Comparison of ENCODE assay signal across 20 mouse cellular contexts in the genomic region with DNA sequence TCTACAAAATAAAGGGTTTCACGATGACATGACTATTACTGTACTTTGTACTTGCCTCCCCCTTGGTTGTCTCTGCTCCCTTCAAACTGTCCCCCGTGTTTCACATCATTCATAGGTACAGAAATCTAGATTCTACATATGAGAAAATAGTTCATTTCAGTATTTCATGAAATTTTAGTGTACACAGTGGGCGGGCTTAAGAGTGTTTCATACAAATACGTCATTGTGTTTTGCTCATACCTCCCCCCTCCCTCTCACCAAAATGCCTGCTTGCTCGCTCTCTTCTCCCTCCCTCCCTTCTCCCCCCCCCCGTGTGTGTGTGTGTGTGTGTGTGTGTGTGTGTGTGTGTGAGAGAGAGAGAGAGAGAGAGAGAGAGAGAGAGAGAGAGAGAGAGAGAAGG. TPM values are rescaled to one million over a fixed set of nuclear protein-coding genes. Genes with fewer than 3 reads are reported as not detected.
A peak's percentile ranks its signal among the peaks of the same experiment; 100 is the strongest.
DNase-seq lines count a peak whose midpoint lies in the region; ATAC-seq lines count a peak whose summit lies in the region.
"Had no signal": no experiment of that assay in that cellular context is flagged by ENCODE, and none has a peak within 500 bp of the region (broad histone marks: within the 10 kb centered on the region; RNA-seq: fewer than 3 reads in every experiment).

No protein-coding gene starts in this region.

- no peak overlapping the region for H3K9ac ChIP-seq in heart, embryonic 15.5 days
- no peak overlapping the region for H3K9ac ChIP-seq in midbrain, embryonic 14.5 days (replicated peaks; ENCODE audit: low read length)
- no peak overlapping the region for H3K9ac ChIP-seq in midbrain, embryonic 11.5 days (ENCODE audit: low read length)
- H3K9ac ChIP-seq in midbrain, embryonic 15.5 days, result no peak overlapping the region
- H3K9ac ChIP-seq: liver, embryonic 12.5 days had no signal

- H3K27me3 ChIP-seq in heart, embryonic 15.5 days, result peaks cover 61% of the 10 kb centered on the region
- H3K27me3 ChIP-seq in midbrain, embryonic 14.5 days (ENCODE audit: control insufficient read depth, insufficient read depth, low read length), result peaks cover 50% of the 10 kb centered on the region
- H3K27me3 ChIP-seq in midbrain, embryonic 11.5 days (ENCODE audit: control insufficient read depth, insufficient read depth, low read length), result peaks cover 42% of the 10 kb centered on the region
- H3K27me3 ChIP-seq in midbrain, embryonic 15.5 days (replicated peaks), result peaks cover 44% of the 10 kb centered on the region

- DNase-seq in heart, postnatal 36 days, result no peak
- peak; percentile 16 for DNase-seq in midbrain, embryonic 14.5 days
- DNase-seq in midbrain, embryonic 11.5 days (ENCODE audit: low spot score, missing footprints), result no peak
- no peak for DNase-seq in T-cell, adult 2 months (ENCODE audit: low spot score)
- no peak for DNase-seq in gastrocnemius, adult 8-10 months (ENCODE audit: low spot score in 2 of 2)
- DNase-seq: cerebellum, adult 9-11 months; gastrocnemius, adult 2 months; heart, adult 2 months; kidney, postnatal 25 days; layer of hippocampus, postnatal 36 days; thymus, adult 2 months had no signal

- no peak for ATAC-seq in heart, embryonic 15.5 days (replicated peaks; ENCODE audit: insufficient number of reproducible peaks, insufficient read depth, low FRiP score, low read depth)
- ATAC-seq in midbrain, embryonic 14.5 days (ENCODE audit: low FRiP score, low TSS enrichment), result no peak
- ATAC-seq in midbrain, embryonic 11.5 days (ENCODE audit: low FRiP score), result no peak
- no peak for ATAC-seq in midbrain, embryonic 15.5 days (replicated peaks)
- ATAC-seq: CD4-positive, CD25-positive, alpha-beta regulatory T cell, adult 4 months; intestine, embryonic 16.5 days; liver, embryonic 12.5 days had no signal

- peak overlapping the region; percentile 52; the same call in 1 of the 2 replicates for H3K4me3 ChIP-seq in heart, embryonic 15.5 days
- peak overlapping the region; percentile 54; the same call in 1 of the 2 replicates for H3K4me3 ChIP-seq in midbrain, embryonic 14.5 days (replicated peaks; ENCODE audit: low read depth, low read length)
- H3K4me3 ChIP-seq in midbrain, embryonic 11.5 days (ENCODE audit: low read depth, low read length), result no peak overlapping the region
- peak overlapping the region; percentile 60; the same call in 1 of the 2 replicates for H3K4me3 ChIP-seq in midbrain, embryonic 15.5 days
- H3K4me3 ChIP-seq: megakaryocyte, embryonic 14.5 days had no signal

- no peak overlapping the region for H3K4me2 ChIP-seq in heart, embryonic 15.5 days
- H3K4me2 ChIP-seq in midbrain, embryonic 14.5 days (ENCODE audit: low read length), result peak overlapping the region; percentile 95
- no peak overlapping the region for H3K4me2 ChIP-seq in midbrain, embryonic 11.5 days
- H3K4me2 ChIP-seq in midbrain, embryonic 15.5 days, result peak overlapping the region; percentile 90

- 14% methylated on average over 5 of the region's 6 CpGs for WGBS in heart, embryonic 15.5 days
- WGBS in midbrain, embryonic 14.5 days, result 14% methylated on average over 5 of the region's 6 CpGs
- 20% methylated on average over 5 of the region's 6 CpGs for WGBS in midbrain, embryonic 11.5 days
- WGBS in midbrain, embryonic 15.5 days, result 13% methylated on average over 5 of the region's 6 CpGs

- 0 out of 2 replicates have a peak, but pooled peaks cover 2% of the 10 kb centered on the region for H3K9me3 ChIP-seq in heart, embryonic 15.5 days (replicated peaks)
- 0 out of 2 replicates have a peak, but pooled peaks cover 6% of the 10 kb centered on the region for H3K9me3 ChIP-seq in midbrain, embryonic 14.5 days (ENCODE audit: control insufficient read depth, low read length)
- H3K9me3 ChIP-seq in midbrain, embryonic 11.5 days (ENCODE audit: control insufficient read depth, low read length), result no peaks in the 10 kb centered on the region; the same call in 1 of the 2 replicates
- H3K9me3 ChIP-seq in midbrain, embryonic 15.5 days, result peaks cover 5% of the 10 kb centered on the region; the same call in 1 of the 2 replicates

- no peaks in the 10 kb centered on the region for H3K36me3 ChIP-seq in heart, embryonic 15.5 days
- H3K36me3 ChIP-seq in midbrain, embryonic 14.5 days (ENCODE audit: control insufficient read depth, insufficient read depth, low read length), result no peaks in the 10 kb centered on the region
- no peaks in the 10 kb centered on the region for H3K36me3 ChIP-seq in midbrain, embryonic 11.5 days (ENCODE audit: control insufficient read depth, insufficient read depth, low read length)
- H3K36me3 ChIP-seq in midbrain, embryonic 15.5 days (replicated peaks), result no peaks in the 10 kb centered on the region
- H3K36me3 ChIP-seq: limb, embryonic 10.5 days; liver, embryonic 12.5 days had no signal

- peaks cover 16% of the 10 kb centered on the region for H3K4me1 ChIP-seq in heart, embryonic 15.5 days (replicated peaks)
- H3K4me1 ChIP-seq in midbrain, embryonic 14.5 days (ENCODE audit: control insufficient read depth, insufficient read depth, low read length), result 0 out of 2 replicates have a peak, but pooled peaks cover 6% of the 10 kb centered on the region
- peaks cover 12% of the 10 kb centered on the region for H3K4me1 ChIP-seq in midbrain, embryonic 11.5 days (ENCODE audit: control insufficient read depth, insufficient read depth, low read length)
- peaks cover 23% of the 10 kb centered on the region for H3K4me1 ChIP-seq in midbrain, embryonic 15.5 days

- no peak overlapping the region for H3K27ac ChIP-seq in heart, embryonic 15.5 days
- H3K27ac ChIP-seq in midbrain, embryonic 14.5 days (replicated peaks; ENCODE audit: low read depth, low read length), result no peak overlapping the region
- no peak overlapping the region for H3K27ac ChIP-seq in midbrain, embryonic 11.5 days (ENCODE audit: low read depth, low read length)
- H3K27ac ChIP-seq in midbrain, embryonic 15.5 days, result no peak overlapping the region
- H3K27ac ChIP-seq: gastrocnemius, adult 2 months; heart, adult 2 months; liver, embryonic 12.5 days had no signal

- intact Hi-C loops in heart, postnatal 36 days (cut with DNase I), result no loop called here

RNA-seq across cellular contexts. Expression of a gene that starts 1.8 kb away (rescaled TPM):
- 0.15 TPM in 1 of 2 replicates, not detected in the other for polyA plus RNA-seq in heart, embryonic 15.5 days (2015; fragmentation: Nextera tagmentation; extraction: Ambion mirVana)
- not detected for total RNA-seq in heart, postnatal 36 days (2021)
- polyA plus RNA-seq in midbrain, embryonic 14.5 days (2014; fragmentation: Nextera tagmentation; extraction: Ambion mirVana), result 14.2 and 18.1 TPM in 2 replicates
- 0.26 and 0.37 TPM in 2 replicates for polyA plus RNA-seq in midbrain, embryonic 11.5 days (2014; fragmentation: Nextera tagmentation; extraction: Ambion mirVana)
- 13.9 and 15.8 TPM in 2 replicates for polyA plus RNA-seq in midbrain, embryonic 15.5 days (2015; fragmentation: Nextera tagmentation; extraction: Ambion mirVana)
- total RNA-seq in gastrocnemius, adult 8-10 months (2022), result under 1 TPM; 0.03 to 0.19 (median 0.06) TPM
- total RNA-seq: gastrocnemius, adult 2 months; heart, adult 2 months; MEL had no signal
- polyA plus RNA-seq: CD4-positive, CD25-positive, alpha-beta regulatory T cell, adult 4 months; heart, postnatal 0 days; liver, embryonic 12.5 days had no signal

RNA-seq across cellular contexts. Expression of a gene that starts 41.6 kb away (rescaled TPM):
- 18.4 and 20.9 TPM in 2 replicates for polyA plus RNA-seq in heart, embryonic 15.5 days (2015; fragmentation: Nextera tagmentation; extraction: Ambion mirVana)
- 10 to 100 TPM; 17.1 to 25.1 TPM for total RNA-seq in heart, postnatal 36 days (2021)
- 77.0 and 93.4 TPM in 2 replicates for polyA plus RNA-seq in midbrain, embryonic 14.5 days (2014; fragmentation: Nextera tagmentation; extraction: Ambion mirVana)
- 42.3 and 50.4 TPM in 2 replicates for polyA plus RNA-seq in midbrain, embryonic 11.5 days (2014; fragmentation: Nextera tagmentation; extraction: Ambion mirVana)
- 60.4 and 68.6 TPM in 2 replicates for polyA plus RNA-seq in midbrain, embryonic 15.5 days (2015; fragmentation: Nextera tagmentation; extraction: Ambion mirVana)
- total RNA-seq in gastrocnemius, adult 8-10 months (2022), result 10 to 100 TPM; 17.2 to 23.4 (median 22.3) TPM

RNA-seq across cellular contexts. Expression of a gene that starts 41.7 kb away (rescaled TPM):
- polyA plus RNA-seq in heart, embryonic 15.5 days (2015; fragmentation: Nextera tagmentation; extraction: Ambion mirVana), result 31.4 and 34.1 TPM in 2 replicates
- 1 to 10 TPM; 7.7 to 8.5 TPM for total RNA-seq in heart, postnatal 36 days (2021)
- 25.0 and 30.4 TPM in 2 replicates for polyA plus RNA-seq in midbrain, embryonic 14.5 days (2014; fragmentation: Nextera tagmentation; extraction: Ambion mirVana)
- 53.3 and 55.4 TPM in 2 replicates for polyA plus RNA-seq in midbrain, embryonic 11.5 days (2014; fragmentation: Nextera tagmentation; extraction: Ambion mirVana)
- 25.7 and 31.3 TPM in 2 replicates for polyA plus RNA-seq in midbrain, embryonic 15.5 days (2015; fragmentation: Nextera tagmentation; extraction: Ambion mirVana)
- 1 to 10 TPM; 2.7 to 5.6 (median 3.8) TPM for total RNA-seq in gastrocnemius, adult 8-10 months (2022)

Comparison
In these comparisons a context has a peak if more than half of its experiments do, and no peak if none do; other contexts are left out.
1. H3K4me2 ChIP-seq: peak in midbrain, embryonic 14.5 days (single experiment) and midbrain, embryonic 15.5 days (single experiment); none in heart, embryonic 15.5 days (single experiment) and midbrain, embryonic 11.5 days (single experiment).
2. RNA of a gene that starts 1.8 kb away (polyA plus RNA-seq): 13.9 to 15.8 TPM in midbrain, embryonic 15.5 days and 14.2 to 18.1 TPM in midbrain, embryonic 14.5 days; 0.26 to 0.37 TPM in midbrain, embryonic 11.5 days and 0.15 TPM in heart, embryonic 15.5 days; every median in the first group is over 10 times any median in the second.